Mouse (Mus musculus) forebrain, embryonic 13.5 days (tissue): ENCODE data around the gene Kat14. TPM values are rescaled to one million over a fixed set of nuclear protein-coding genes. Genes with fewer than 3 reads are reported as not detected.

Experiments used
- ATAC-seq: fragments of 200-750 bp; cut with Nextera tagmentation; 2 replicates; pipeline ENCODE4 v1.8.0; 2017
- H3K27ac ChIP-seq: fragments of 300-500 bp; sonication (generic); 2 replicates; pipeline ENCODE4 v1.5.1; 2015; ENCODE audit warnings: inconsistent platforms, mild to moderate bottlenecking, moderate library complexity
- H3K27me3 ChIP-seq: fragments of 300-500 bp; sonication (generic); 2 replicates; pipeline ENCODE4 v1.6.1; 2015; ENCODE audit warnings: mild to moderate bottlenecking, inconsistent platforms
- H3K36me3 ChIP-seq: fragments of 300-500 bp; sonication (generic); 2 replicates; pipeline ENCODE4 v1.6.1; 2015; ENCODE audit warnings: mild to moderate bottlenecking, inconsistent platforms; ENCODE audit not compliant: poor library complexity, severe bottlenecking
- H3K4me1 ChIP-seq: fragments of 300-500 bp; sonication (generic); 2 replicates; pipeline ENCODE4 v1.6.1; 2015; ENCODE audit warnings: inconsistent platforms
- H3K4me2 ChIP-seq: fragments of 300-500 bp; sonication (generic); 2 replicates; pipeline ENCODE4 v1.6.1; 2015; ENCODE audit warnings: inconsistent platforms, mild to moderate bottlenecking, moderate library complexity
- H3K4me3 ChIP-seq: fragments of 300-500 bp; sonication (generic); 2 replicates; pipeline ENCODE4 v1.5.1; 2015; ENCODE audit warnings: mild to moderate bottlenecking, inconsistent platforms
- H3K9ac ChIP-seq: fragments of 300-500 bp; sonication (generic); 2 replicates; pipeline ENCODE4 v1.6.1; 2015; ENCODE audit warnings: mild to moderate bottlenecking, inconsistent platforms
- H3K9me3 ChIP-seq: fragments of 300-500 bp; sonication (generic); replicated peaks from 2 replicates; pipeline ENCODE4 v1.6.1; 2016; ENCODE audit warnings: inconsistent platforms
- WGBS: fragments of 180-500 bp; shearing (Covaris S2); methylation state at CpG from one replicate; pipeline ENCODE4 v1.1.7; 2015; 5-methylcytosine and 5-hydroxymethylcytosine counted together
- polyA plus RNA-seq: library from polyadenylated mRNA; unstranded; fragments of >200 nt; fragmentation: Nextera tagmentation; extraction: Ambion mirVana; gene quantifications from 2 replicates; pipeline ENCODE4 v1.2.1, GENCODE M21; 2015

Gene Kat14
- 29.8 and 39.3 TPM in 2 replicates for polyA plus RNA-seq

DNA sequence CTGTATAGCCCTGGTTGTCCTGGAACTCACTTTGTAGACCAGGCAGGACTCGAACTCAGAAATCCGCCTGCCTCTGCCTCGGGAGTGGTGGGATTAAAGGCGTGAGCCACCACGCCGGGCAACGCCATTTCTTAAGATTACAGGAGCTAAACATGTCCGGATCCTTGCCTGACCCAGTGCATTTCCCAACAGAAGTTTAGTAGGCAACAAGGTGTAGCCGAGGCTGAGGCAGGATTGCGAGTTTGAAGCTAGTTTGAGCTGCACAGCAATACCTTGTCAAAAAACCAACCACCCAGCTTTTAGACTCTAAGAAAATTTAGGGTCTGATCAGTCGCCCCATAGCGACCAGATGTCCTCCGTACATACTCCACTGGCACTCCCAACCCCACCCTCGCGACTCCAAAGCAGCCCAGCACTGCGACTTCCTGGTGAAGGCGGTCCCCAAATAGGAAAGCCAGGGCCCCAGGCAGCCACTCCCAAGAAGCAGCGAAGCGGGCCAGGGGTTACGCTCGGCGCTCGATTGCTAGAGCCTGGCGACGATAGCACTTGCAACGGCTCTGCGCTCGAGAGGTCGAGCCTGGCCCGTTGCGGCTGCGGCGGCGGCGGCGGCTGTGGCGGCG, at the start of gene Kat14, which contains the start of gene Pet117:
Kat14 (plus strand) TSS at position 584 of the 620 bp plus-strand sequence.
Pet117 (plus strand) TSS at position 597 of the 620 bp plus-strand sequence.
- Histone ChIP-seq H3K9me3 (no peaks in the 10 kb centered on the region), H3K36me3 (peaks cover 5% of the 10 kb centered on the region), H3K9ac (peak within 1 kb of the TSS; percentile 89), H3K4me1 (peaks cover 20% of the 10 kb centered on the region), H3K4me2 (peak within 1 kb of the TSS; percentile 77), H3K27ac (peak within 1 kb of the TSS; percentile 94), H3K4me3 (peak within 1 kb of the TSS; percentile 85), H3K27me3 (no peaks in the 10 kb centered on the region)
- ATAC-seq, result peak; percentile 97
- WGBS, result 9% methylated on average over 36 of the region's 38 CpGs

DNA sequence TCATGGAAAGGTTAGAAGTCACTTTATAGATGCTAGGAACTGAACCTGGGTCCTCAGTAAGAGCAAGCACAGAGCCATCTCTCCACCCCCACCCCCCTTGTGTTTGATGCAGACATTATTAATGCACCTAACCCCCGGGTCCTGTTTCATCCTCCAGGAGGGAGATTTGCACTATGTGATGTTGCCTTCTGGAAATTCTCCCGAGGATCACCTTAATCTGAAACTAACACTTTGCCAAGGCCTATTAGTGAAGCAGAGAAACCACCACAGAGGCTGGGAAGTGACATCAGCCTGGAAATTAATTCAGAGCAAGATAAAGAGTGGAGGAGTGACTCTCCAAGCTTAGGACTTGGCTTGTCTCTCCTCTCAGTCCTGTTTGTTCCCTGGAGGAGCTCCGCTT, 44.6 kb upstream of the Kat14 start:
- Histone ChIP-seq H3K27me3 (peaks cover 23% of the 10 kb centered on the region), H3K4me3 (no peak overlapping the region), H3K4me1 (no peaks in the 10 kb centered on the region), H3K4me2 (no peak overlapping the region), H3K36me3 (no peaks in the 10 kb centered on the region), H3K27ac (no peak overlapping the region), H3K9ac (no peak overlapping the region), H3K9me3 (no peaks in the 10 kb centered on the region)
- WGBS, result 64% methylated on average over 3 of the region's 3 CpGs
- ATAC-seq, result no peak

DNA sequence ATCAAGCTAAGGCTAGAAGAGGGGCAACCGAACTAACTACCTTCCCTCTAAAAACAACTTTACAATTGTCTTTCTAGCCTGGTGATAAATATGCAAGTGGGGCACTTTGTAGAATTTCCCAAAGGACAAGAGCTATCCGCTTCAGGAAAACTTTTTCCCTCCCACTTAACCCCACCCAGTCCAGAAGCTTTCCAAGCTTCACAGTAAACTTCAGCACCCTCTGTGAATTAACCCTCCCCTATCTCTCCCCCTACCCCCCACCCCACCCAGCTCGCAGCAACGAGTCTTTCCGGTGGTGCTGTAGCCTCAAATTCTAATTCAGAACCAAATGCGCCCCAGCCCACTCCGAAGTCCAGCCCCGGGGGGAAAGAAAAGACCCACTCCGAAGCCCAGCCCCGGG, 39.3 kb upstream of the Kat14 start:
- Histone ChIP-seq H3K27ac (no peak overlapping the region), H3K9me3 (no peaks in the 10 kb centered on the region), H3K4me3 (no peak overlapping the region), H3K36me3 (no peaks in the 10 kb centered on the region), H3K27me3 (peaks cover 75% of the 10 kb centered on the region), H3K4me2 (no peak overlapping the region), H3K9ac (no peak overlapping the region), H3K4me1 (peaks cover 32% of the 10 kb centered on the region)
- ATAC-seq, result no peak
- WGBS, result 3% methylated on average over 10 of the region's 10 CpGs

DNA sequence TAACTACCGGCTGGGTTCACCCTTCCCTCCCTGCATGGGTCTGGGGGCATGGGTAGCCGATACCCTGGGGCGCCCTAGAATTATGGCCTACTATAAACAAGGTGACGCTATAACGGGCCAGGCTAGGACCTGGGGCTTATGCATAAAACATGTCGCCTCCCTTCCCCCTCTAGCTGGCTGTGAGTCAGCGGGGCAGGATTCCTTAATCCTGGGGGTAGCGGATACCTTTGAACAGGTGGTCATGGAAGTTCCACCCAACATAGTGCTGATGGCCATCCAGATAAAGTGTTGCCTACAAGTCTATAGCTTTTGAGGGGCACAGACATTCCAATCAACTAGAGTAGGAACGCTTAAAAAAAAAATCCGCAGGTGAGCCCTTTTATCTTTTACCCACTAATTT, 38.8 kb upstream of the Kat14 start:
- Histone ChIP-seq H3K27me3 (peaks cover 80% of the 10 kb centered on the region), H3K4me2 (0 out of 2 replicates have a peak overlapping the region, but pooled peaks have one; percentile 91), H3K36me3 (no peaks in the 10 kb centered on the region), H3K9me3 (no peaks in the 10 kb centered on the region), H3K4me1 (peaks cover 32% of the 10 kb centered on the region), H3K27ac (no peak overlapping the region), H3K9ac (no peak overlapping the region), H3K4me3 (peak overlapping the region; percentile 49)
- WGBS, result 2% methylated on average over 10 of the region's 10 CpGs
- no peak for ATAC-seq

DNA sequence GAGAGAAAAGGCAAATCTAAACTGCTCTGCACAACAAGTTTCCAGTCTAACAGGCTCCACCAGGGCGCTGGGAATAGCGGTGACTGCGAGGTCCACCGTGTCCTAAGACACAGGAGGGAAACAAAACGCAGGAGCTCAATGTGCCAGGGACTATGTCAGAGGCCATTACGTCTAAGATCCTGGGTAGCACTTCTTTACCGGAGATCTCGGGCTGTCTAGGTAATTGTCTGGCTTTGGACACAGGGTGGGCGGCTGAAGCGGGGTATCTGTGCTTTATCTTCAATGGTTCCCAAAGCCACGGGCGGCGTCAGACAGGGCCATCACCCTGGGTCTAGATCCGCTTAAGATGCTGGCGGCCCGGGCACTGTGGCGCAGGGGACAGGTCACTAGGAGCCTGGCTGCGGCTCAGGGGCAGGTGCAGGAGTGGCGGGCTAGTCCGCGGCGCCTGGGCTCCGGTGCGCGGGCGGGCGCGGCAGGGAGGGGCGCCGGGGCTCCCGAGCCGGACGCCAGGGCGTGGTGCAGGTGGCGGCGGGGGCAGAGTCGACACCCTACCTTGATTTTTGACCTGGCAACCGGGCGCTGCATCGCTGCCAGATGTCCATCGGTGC, 38.3 kb upstream of the Kat14 start:
- peak overlapping the region; percentile 91 for H3K4me2 ChIP-seq
- 1% methylated on average over 32 of the region's 41 CpGs for WGBS
- ATAC-seq, result peak; percentile 34; the same call in 1 of the 2 replicates
- peak overlapping the region; percentile 57 for H3K9ac ChIP-seq
- peaks cover 85% of the 10 kb centered on the region for H3K27me3 ChIP-seq
- no peaks in the 10 kb centered on the region for H3K9me3 ChIP-seq
- peaks cover 32% of the 10 kb centered on the region for H3K4me1 ChIP-seq
- peak overlapping the region; percentile 49 for H3K4me3 ChIP-seq
- no peaks in the 10 kb centered on the region for H3K36me3 ChIP-seq
- H3K27ac ChIP-seq, result no peak overlapping the region

DNA sequence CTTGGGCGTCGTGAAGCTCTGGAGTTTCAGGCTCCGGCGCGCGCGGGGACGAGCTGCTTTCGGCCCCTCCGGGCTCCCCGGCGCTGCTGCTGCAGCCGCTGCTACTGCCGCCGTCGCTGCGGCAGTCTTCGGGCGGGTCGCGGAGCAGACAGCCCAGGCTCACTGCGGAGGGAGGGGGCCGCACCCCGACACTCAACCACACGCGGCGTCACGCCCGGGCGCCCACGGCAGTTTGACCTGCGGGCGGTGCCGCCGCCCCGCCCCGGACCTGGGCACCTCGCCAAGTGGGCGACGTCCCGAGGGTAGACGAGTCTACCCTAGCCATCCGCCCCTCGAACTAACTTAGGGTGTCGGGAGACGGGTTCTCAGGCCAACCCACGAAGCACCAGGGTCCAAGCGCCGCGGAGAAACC, 37.8 kb upstream of the Kat14 start:
- peak overlapping the region; percentile 49 for H3K4me3 ChIP-seq
- H3K4me1 ChIP-seq, result peaks cover 32% of the 10 kb centered on the region
- H3K27ac ChIP-seq, result no peak overlapping the region
- H3K9ac ChIP-seq, result peak overlapping the region; percentile 57
- H3K4me2 ChIP-seq, result peak overlapping the region; percentile 91
- H3K9me3 ChIP-seq, result no peaks in the 10 kb centered on the region
- under 1% methylated on average over 35 of the region's 50 CpGs for WGBS
- no peaks in the 10 kb centered on the region for H3K36me3 ChIP-seq
- H3K27me3 ChIP-seq, result peaks cover 89% of the 10 kb centered on the region
- peak; percentile 57 for ATAC-seq

DNA sequence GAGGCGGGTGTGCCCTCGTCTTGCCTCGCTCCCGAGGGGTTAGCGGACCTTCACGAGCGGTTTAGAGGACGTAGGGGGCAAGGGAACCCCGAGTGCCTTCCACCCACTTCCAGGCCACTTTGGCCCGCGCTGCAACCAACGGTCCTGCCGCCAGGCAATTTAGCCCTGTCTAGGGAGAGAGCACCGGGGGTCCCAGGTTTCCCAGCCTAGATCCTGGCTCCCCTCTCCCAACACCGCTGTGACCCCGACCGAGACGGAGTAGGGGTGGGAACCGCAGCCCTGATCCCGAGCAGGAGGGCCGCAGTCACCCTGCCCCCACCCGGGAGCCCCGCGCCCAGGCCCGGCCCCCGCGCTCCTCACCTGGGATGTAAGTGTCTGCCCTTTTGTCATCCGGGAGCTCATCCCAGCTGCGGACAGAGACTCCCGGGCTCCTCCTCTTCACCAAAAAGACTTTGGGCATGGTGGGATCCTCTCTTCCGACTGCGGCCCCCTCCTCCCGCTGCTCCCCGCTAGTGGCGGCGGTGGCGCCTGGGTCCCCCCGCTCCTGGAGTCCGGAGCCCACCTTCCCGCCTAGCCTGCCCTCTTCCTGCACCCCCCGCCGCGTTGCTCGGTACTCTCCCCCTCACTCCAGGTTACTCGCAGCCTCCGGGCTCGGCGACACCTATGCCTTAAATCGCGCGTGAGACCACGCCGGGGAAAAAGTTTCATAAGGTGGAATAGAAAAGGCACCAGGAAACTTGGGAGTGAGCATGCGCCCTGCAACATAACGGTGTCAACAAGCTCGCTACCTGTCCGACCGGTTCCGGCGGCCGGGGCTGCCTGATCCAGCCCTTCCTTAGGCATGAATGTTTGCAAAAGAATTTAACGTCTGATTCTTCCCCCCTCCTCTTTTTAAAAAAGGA, 37.1 kb upstream of the Kat14 start, which contains the start of gene Ovol2:
Ovol2 (minus strand) TSS at position 746 of the 902 bp plus-strand sequence.
- Histone ChIP-seq H3K4me3 (peak within 1 kb of the TSS; percentile 49), H3K4me1 (peaks cover 32% of the 10 kb centered on the region), H3K9ac (peak within 1 kb of the TSS; percentile 57), H3K9me3 (no peaks in the 10 kb centered on the region), H3K4me2 (peak within 1 kb of the TSS; percentile 91), H3K36me3 (no peaks in the 10 kb centered on the region), H3K27ac (no peak within 1 kb of the TSS), H3K27me3 (peaks cover 93% of the 10 kb centered on the region)
- peak; percentile 37 for ATAC-seq
- WGBS, result 1% methylated on average over 59 of the region's 62 CpGs

DNA sequence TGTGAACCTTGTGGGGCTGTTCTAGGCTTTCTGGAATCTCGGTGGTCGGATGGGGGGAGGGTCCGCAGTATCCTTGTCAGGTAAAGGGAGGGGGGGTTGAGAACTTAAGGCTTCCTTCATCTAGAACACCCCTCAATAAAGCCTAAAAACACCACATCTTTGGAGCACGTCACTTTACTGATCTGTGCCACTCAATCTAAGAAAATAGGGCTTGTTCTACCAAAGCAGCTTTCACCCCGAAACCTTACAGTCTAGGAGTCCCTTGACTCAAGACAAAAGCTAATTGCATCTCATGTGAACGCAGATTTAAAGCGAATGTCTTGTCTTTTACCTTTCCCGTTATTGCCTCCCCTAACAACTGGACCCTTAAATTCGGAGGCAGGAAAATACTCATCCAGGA, 36.3 kb upstream of the Kat14 start:
- Histone ChIP-seq H3K4me1 (peaks cover 32% of the 10 kb centered on the region), H3K9ac (no peak overlapping the region), H3K27ac (no peak overlapping the region), H3K36me3 (no peaks in the 10 kb centered on the region), H3K27me3 (peaks cover 88% of the 10 kb centered on the region), H3K9me3 (no peaks in the 10 kb centered on the region), H3K4me3 (peak overlapping the region; percentile 49), H3K4me2 (peak overlapping the region; percentile 49; the same call in 1 of the 2 replicates)
- 6% methylated on average over 9 of the region's 9 CpGs for WGBS
- ATAC-seq, result no peak

DNA sequence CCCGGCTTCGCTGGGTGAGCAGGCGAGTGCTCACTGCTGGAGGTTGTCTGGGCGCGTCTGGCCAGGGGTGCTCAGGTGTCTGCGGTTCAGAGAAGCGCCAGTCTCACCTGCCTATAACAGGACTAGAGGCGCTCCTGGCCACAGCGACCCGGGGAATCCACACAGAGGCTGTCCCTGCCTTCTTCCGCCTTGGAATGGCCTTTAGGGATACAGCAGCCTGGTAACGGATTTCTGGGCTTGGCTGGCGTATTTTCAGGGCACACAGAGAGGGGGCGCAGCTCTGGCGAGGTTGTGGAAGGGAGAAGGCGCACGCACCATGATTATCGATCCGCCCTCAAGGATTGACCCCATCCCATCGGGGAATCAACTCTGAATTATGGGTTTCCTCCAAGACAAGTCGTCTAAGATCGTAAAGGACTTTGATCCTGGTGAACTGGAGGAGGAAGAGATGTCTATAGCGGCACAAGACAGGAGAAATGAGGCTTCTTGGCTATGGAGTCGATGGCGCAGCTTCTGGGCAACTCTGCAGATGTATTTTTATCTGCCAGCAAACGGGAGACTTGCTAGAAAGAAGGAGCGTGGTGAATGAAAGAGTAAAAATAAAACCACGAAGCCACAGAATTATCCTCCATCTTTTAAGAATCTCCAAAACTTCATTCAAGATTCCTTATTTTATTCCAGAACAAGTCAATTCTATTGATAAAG, 35.5 kb upstream of the Kat14 start:
- H3K27ac ChIP-seq, result no peak overlapping the region
- ATAC-seq, result 0 out of 2 replicates have a peak, but pooled peaks have one; percentile 19
- 0 out of 2 replicates have a peak overlapping the region, but pooled peaks have one; percentile 4 for H3K9ac ChIP-seq
- H3K4me2 ChIP-seq, result peak overlapping the region; percentile 49
- H3K4me3 ChIP-seq, result peak overlapping the region; percentile 26
- peaks cover 81% of the 10 kb centered on the region for H3K27me3 ChIP-seq
- 7% methylated on average over 28 of the region's 28 CpGs for WGBS
- peaks cover 32% of the 10 kb centered on the region for H3K4me1 ChIP-seq
- H3K9me3 ChIP-seq, result no peaks in the 10 kb centered on the region
- H3K36me3 ChIP-seq, result no peaks in the 10 kb centered on the region

DNA sequence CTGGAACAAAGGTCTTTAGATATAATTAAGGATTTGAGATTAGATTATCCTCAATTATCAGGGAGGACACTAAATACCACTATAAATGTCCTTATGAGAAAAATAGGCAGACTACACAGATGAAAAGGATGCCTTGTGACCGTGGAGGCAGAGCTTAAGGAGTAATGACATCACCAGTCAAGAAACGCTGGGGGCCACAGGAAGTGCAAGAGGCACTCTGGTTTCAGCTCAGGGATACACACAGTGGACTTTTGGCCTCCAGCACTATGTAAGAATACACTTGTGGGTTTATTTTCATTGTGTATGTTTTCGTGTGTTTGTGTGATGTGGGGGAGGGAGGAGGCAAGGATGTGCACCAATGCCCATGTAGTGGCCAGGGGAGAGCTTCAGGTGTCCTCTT, 31.6 kb upstream of the Kat14 start:
- Histone ChIP-seq H3K9me3 (no peaks in the 10 kb centered on the region), H3K4me1 (peaks cover 8% of the 10 kb centered on the region; the same call in 1 of the 2 replicates), H3K27ac (no peak overlapping the region), H3K4me3 (no peak overlapping the region), H3K9ac (no peak overlapping the region), H3K4me2 (no peak overlapping the region), H3K36me3 (no peaks in the 10 kb centered on the region), H3K27me3 (peaks cover 42% of the 10 kb centered on the region)
- no peak for ATAC-seq
- 66% methylated on average over 3 of the region's 3 CpGs for WGBS

DNA sequence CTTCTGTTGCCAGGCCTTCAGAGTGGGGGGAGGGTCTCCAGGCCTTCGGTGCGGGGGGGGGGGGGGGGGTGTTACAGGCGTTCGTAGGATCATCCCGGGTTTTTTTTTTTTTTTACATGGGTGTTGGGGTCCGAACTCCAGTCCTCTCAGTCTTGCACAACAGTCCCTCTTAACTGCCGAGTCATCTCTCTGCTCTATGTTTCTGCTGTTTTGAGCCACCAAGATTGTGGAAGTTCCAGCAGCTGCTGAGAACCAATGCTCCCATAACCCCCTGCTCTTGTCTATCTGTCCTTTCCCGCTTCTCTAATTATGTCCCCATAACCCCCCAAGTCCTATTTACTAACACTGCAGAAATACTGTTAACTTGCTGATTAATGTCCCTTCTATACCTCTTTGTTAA, 31.1 kb upstream of the Kat14 start:
- Histone ChIP-seq H3K9ac (no peak overlapping the region), H3K4me2 (no peak overlapping the region), H3K4me3 (no peak overlapping the region), H3K27ac (no peak overlapping the region), H3K9me3 (no peaks in the 10 kb centered on the region), H3K27me3 (peaks cover 37% of the 10 kb centered on the region), H3K36me3 (no peaks in the 10 kb centered on the region), H3K4me1 (0 out of 2 replicates have a peak, but pooled peaks cover 5% of the 10 kb centered on the region)
- WGBS, result 78% methylated on average over 8 of the region's 8 CpGs
- ATAC-seq, result no peak
